Mouse (Mus musculus): ENCODE measurements around the gene Armcx3. TPM values are rescaled to one million over a fixed set of nuclear protein-coding genes. Genes with fewer than 3 reads are reported as not detected.

The Armcx3 gene
- total RNA-seq, 2 experiments from 2014 or later = 36.8 to 38.9 TPM

Small RNA genes within 50 kb of the gene (microRNA-seq; reads per million reads assigned to microRNA genes)
- not detected for gene Mir7093

Other genes with a start within 250 kb of the Armcx3 start
- gene Timm8a1, start 214.7 kb upstream of the Armcx3 start, total RNA-seq (2021) = 10 to 100 TPM; 52.9 to 58.0 TPM
- 1 to 10 TPM; 2.5 to 3.3 TPM for gene Btk, start 173.0 kb upstream of the Armcx3 start, total RNA-seq (2021)
- gene Rpl36a, start 170.9 kb upstream of the Armcx3 start, total RNA-seq (2021) = 100 to 1,000 TPM; 336 to 341 TPM
- gene Gla, start 155.5 kb upstream of the Armcx3 start, total RNA-seq (2021) = 1 to 10 TPM; 5.4 to 5.8 TPM
- gene Hnrnph2, start 155.4 kb upstream of the Armcx3 start, total RNA-seq (2021) = 10 to 100 TPM; 83.6 to 83.9 TPM
- 10 to 100 TPM; 12.8 to 17.2 TPM for gene Armcx4, start 70.1 kb upstream of the Armcx3 start, total RNA-seq (2021)
- 10 to 100 TPM; 18.5 to 23.0 TPM for gene Armcx1, start 38.6 kb upstream of the Armcx3 start, total RNA-seq (2021)
- 10 to 100 TPM in 1 of 2 experiments, 1 to 10 TPM in 1; 8.3 to 10.6 TPM for gene Armcx6, start 5.2 kb upstream of the Armcx3 start, total RNA-seq (2021)
- 10 to 100 TPM; 43.8 to 47.1 TPM for gene Armcx2, start 52.6 kb downstream of the Armcx3 start, total RNA-seq (2021)
- gene Nxf2, start 208.2 kb downstream of the Armcx3 start, total RNA-seq (2021) = under 1 TPM; 0.15 to 0.18 TPM

All from adrenal gland, postnatal 10 days (tissue).